Mouse (Mus musculus): Measurements from ENCODE around the gene Serpinf1. TPM values are rescaled to one million over a fixed set of nuclear protein-coding genes. Genes with fewer than 3 reads are reported as not detected.
"Not testable (repeated sequence)": the region's sequence is repeated elsewhere in the genome, so short reads cannot be mapped to it uniquely, and the experiment has no call there.

Serpinf1 gene
- total RNA-seq, 4 experiments from 2014 or later = 8.5 to 17.8 (median 11.3) TPM

- no peak for DNase-seq (ENCODE audit: low spot score in 2 of 2)
These were observed 1.5 kb upstream of the Serpinf1 start for GRCm38 (mm10) chr11:75424033-75424432.

- no peak for DNase-seq (ENCODE audit: low spot score in 2 of 2)
These were observed 590 bp upstream of the Serpinf1 start for GRCm38 (mm10) chr11:75423091-75423490.

GRCm38 (mm10) chr11:75421375-75422012 lies 1.0 kb downstream of the Serpinf1 start:
- DNase-seq (ENCODE audit: low spot score in 2 of 2) = no peak

DNA sequence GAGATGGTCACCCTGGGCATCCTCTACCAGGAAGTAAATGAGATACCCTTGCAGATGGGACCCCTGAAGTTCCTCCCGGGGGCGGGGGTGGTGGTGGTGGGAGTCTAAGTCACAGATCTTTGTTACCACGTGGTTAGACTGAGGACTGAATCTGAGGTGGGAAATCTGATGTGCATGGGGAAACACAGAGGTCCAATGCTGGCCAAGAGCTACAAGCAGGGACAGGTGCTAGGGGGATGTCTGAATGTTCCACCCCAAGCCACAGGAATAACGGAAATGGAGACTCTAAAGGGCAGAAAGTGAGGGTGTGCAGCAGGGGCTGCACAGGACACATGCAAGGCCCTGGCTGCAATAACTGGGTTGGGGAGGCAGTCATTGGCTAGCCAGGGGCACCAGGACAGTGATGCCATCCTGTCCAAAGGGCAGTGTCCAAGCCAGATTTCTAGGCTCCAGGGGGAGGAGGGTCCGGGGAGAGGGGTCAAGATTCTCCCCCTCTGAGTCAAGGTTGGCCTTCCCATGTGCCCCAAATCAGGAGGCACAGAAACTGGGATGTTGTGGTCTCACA lies 1.6 kb downstream of the Serpinf1 start:
- DNase-seq (ENCODE audit: low spot score in 2 of 2) = no peak

- no peak for DNase-seq (ENCODE audit: low spot score in 2 of 2)
These were observed 2.5 kb downstream of the Serpinf1 start for GRCm38 (mm10) chr11:75420037-75420436.

- DNase-seq (ENCODE audit: low spot score in 2 of 2) = no peak
These were observed 6.5 kb downstream of the Serpinf1 start for GRCm38 (mm10) chr11:75415994-75416393.

DNA sequence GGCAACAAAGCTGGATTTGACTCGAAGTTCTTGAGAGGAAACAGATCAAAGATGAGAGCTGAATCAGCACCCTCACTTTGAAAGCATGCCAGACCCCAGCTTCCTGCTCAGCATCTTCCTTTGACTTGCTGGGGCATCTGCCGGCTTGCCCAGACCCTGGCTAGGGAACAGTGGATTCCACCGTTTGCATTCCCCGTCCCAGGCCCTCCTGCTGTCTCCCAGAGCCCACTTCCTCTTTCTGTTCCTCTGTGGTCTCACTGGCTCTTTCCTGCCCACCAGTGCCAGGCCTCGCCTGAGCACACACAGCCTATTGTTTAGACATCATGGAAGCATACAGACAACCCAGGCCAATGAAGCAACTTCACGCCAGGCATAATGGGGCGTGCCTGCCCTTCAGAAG lies 7.4 kb downstream of the Serpinf1 start:
- no peak for DNase-seq (ENCODE audit: low spot score in 2 of 2)

GRCm38 (mm10) chr11:75410591-75410990 lies 11.9 kb downstream of the Serpinf1 start:
- no peak for DNase-seq (ENCODE audit: low spot score in 2 of 2)

DNA sequence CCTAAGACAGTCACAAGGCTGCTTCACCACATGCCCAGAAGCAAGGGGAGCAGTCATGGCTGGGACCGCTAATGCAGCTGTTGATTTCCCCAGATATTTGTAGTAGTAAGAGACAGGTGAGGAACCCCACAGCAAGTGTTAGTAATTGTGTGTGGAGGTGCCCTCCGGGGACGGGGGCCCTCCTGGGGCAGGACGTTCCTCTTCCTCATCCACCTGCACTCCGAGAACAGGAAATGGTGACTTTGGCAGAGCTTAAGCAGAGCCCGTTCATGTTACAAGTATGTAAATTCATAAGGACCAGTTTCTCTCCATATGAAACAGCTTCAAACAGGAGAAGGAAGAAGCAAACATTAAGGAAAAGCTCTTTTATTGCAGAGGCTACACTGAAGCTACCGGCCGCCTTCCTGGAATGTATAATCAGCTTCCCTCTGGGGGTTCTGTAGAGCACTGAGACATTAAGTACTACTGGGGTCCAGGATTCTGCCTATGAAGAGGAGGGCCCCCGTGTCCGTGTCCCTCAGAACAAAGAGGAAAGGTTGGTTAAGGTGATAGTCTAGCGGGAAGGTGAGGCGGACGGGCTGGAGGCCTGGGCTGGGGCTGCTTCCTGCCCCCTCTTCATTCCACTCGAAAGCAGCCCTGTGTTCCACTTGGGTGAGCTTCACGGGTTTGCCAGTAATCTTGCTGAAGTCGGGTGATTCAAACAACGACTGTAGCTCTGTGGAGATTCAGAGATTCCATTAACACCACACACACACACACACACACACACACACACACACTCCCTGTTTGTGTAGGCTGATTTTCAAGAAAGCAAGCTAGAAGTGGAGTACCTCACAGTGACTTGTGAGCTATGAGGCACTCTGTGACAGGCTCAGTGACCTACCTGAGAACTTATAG lies 12.6 kb downstream of the Serpinf1 start:
- no peak for DNase-seq (ENCODE audit: low spot score in 2 of 2)

GRCm38 (mm10) chr11:75406865-75407264 lies 15.6 kb downstream of the Serpinf1 start:
- no peak for DNase-seq (ENCODE audit: low spot score in 2 of 2)

DNA sequence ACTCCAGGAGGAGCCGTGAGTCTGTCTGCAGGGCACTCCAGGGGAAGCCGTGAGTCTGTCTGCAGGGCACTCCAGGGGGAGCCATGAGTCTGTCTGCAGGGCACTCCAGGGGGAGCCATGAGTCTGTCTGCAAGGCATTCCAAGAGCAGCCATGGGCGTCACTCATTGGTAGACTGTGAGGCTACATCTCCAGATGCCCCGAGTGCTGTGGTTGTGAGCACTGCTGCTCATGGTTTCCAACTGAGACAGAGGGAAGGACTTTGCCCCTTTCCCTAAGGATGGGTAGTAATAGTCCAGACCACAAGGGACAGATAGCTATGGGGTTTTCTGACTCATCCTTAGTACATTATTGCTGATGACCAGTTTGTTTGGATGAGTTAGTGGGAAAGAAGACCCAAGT lies 16.4 kb downstream of the Serpinf1 start:
- no peak for DNase-seq (ENCODE audit: low spot score in 2 of 2)

GRCm38 (mm10) chr11:75404801-75405200 lies 17.7 kb downstream of the Serpinf1 start:
- no peak for DNase-seq (ENCODE audit: low spot score in 2 of 2)

GRCm38 (mm10) chr11:75403301-75404052 lies 19.0 kb downstream of the Serpinf1 start:
- no peak for DNase-seq (ENCODE audit: low spot score in 2 of 2)

GRCm38 (mm10) chr11:75402271-75402690 lies 20.2 kb downstream of the Serpinf1 start:
- DNase-seq (ENCODE audit: low spot score in 2 of 2) = peak in 1 of 2 experiments; percentile 39

- peak in 1 of 2 experiments; percentile 38 for DNase-seq (ENCODE audit: low spot score in 2 of 2)
These were observed 22.4 kb downstream of the Serpinf1 start for GRCm38 (mm10) chr11:75400099-75400498.

DNA sequence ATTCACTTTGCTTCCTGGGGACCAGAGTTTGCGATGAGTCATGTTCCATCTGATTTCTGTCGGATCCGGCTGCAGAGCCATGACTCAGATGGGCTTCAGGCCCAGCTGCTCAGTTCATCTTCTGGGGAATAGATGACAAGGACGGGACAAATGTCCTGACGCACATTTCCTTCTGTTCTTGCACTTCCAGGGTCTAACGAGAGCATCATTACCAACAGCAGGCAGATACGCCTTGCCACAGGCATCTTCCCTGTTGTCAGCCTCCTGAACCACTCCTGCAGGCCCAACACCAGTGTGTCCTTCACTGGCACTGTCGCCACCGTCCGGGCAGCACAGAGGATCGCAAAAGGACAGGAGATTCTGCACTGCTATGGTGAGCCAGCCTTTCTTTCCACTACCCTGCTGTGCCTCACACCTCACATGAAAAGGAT lies 23.1 kb downstream of the Serpinf1 start:
- peak; percentile 26 to 67 for DNase-seq (ENCODE audit: low spot score in 2 of 2)

DNA sequence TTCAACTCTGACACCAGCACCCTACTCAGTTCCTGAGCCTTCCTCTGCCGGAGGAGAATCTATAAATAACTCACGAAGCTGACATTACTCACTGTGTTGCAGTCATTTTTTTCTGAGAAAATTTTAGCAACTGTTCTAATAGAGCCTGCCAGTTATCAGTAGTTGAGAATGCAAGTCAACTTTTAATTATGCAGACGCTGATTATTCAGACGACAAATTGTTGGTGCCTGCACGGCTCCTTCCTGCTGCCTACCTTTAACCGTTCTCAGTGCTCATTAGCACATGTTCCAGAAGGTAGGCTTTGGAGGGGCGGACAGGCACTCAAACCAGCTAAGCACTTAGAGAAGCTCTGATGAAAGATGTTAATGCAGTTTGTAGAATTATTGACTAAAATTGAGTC lies 25.0 kb downstream of the Serpinf1 start:
- no peak for DNase-seq (ENCODE audit: low spot score in 2 of 2)

GRCm38 (mm10) chr11:75395611-75396010 lies 26.9 kb downstream of the Serpinf1 start:
- no peak for DNase-seq (ENCODE audit: low spot score in 2 of 2)

GRCm38 (mm10) chr11:75383529-75383928 lies 39.0 kb downstream of the Serpinf1 start:
- DNase-seq (ENCODE audit: low spot score in 2 of 2) = not testable (repeated sequence)

DNA sequence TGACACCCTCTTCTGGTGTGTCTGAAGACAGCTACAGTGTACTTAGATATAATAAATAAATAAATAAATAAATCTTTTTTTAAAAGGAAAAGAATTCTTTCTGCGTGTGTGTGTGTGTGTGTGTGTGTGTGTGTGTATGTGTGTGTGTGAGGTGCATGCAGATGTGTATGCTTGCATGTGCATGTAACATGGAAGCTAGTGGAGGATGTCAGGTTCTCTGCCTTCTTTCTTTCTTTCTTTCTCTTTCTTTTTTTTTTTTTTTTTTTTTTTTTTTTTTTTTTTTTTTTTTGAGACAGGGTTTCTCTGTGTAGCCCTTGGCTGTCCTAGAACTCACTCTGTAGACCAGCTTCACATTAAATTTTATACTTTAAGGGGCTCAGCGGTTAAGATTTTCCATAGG lies 43.7 kb downstream of the Serpinf1 start:
- DNase-seq (ENCODE audit: low spot score in 2 of 2) = not testable (repeated sequence)

GRCm38 (mm10) chr11:75377125-75377524 lies 45.4 kb downstream of the Serpinf1 start:
- DNase-seq (ENCODE audit: low spot score in 2 of 2) = no peak
